Mouse (Mus musculus) forebrain, embryonic 15.5 days (tissue): ENCODE measurements around the gene Fer. TPM values are rescaled to one million over a fixed set of nuclear protein-coding genes. Genes with fewer than 3 reads are reported as not detected.

ENCODE experiments used
- ATAC-seq: fragments of 200-750 bp; cut with Nextera tagmentation; replicated peaks from 2 replicates; pipeline ENCODE4 v1.8.0; 2017; ENCODE audit warnings: mild to moderate bottlenecking, moderate TSS enrichment, moderate library complexity
- H3K27ac ChIP-seq: fragments of 300-500 bp; sonication (generic); replicated peaks from 2 replicates; pipeline ENCODE4 v1.5.1; 2015; ENCODE audit warnings: mild to moderate bottlenecking, inconsistent platforms
- H3K27me3 ChIP-seq: fragments of 300-500 bp; sonication (generic); 2 replicates; pipeline ENCODE4 v1.6.1; 2015; ENCODE audit warnings: inconsistent platforms
- H3K36me3 ChIP-seq: fragments of 300-500 bp; sonication (generic); 2 replicates; pipeline ENCODE4 v1.6.1; 2015; ENCODE audit warnings: mild to moderate bottlenecking, inconsistent platforms
- H3K4me1 ChIP-seq: fragments of 300-500 bp; sonication (generic); 2 replicates; pipeline ENCODE4 v1.6.1; 2015; ENCODE audit warnings: inconsistent platforms
- H3K4me2 ChIP-seq: fragments of 300-500 bp; sonication (generic); replicated peaks from 2 replicates; pipeline ENCODE4 v1.6.1; 2015; ENCODE audit warnings: mild to moderate bottlenecking, inconsistent platforms
- H3K4me3 ChIP-seq: fragments of 300-500 bp; sonication (generic); 2 replicates; pipeline ENCODE4 v1.5.1; 2015; ENCODE audit warnings: mild to moderate bottlenecking, inconsistent platforms
- H3K9ac ChIP-seq: fragments of 300-500 bp; sonication (generic); replicated peaks from 2 replicates; pipeline ENCODE4 v1.6.1; 2015; ENCODE audit warnings: mild to moderate bottlenecking, inconsistent platforms
- H3K9me3 ChIP-seq: fragments of 300-500 bp; sonication (generic); 2 replicates; pipeline ENCODE4 v1.6.1; 2016; ENCODE audit warnings: inconsistent platforms
- WGBS: fragments of 180-500 bp; shearing (Covaris S2); methylation state at CpG from one replicate; pipeline ENCODE4 v1.1.7; 2015; ENCODE audit warnings: mixed read lengths; 5-methylcytosine and 5-hydroxymethylcytosine counted together
- polyA plus RNA-seq: library from polyadenylated mRNA; unstranded; fragments of >200 nt; fragmentation: Nextera tagmentation; extraction: Ambion mirVana; gene quantifications from 2 replicates; pipeline ENCODE4 v1.2.1, GENCODE M21; 2015

The Fer gene
- polyA plus RNA-seq, 1 experiment from 2014 or later, result 33.7 TPM

GRCm38 (mm10) chr17:63880009-63880408 lies 17.1 kb downstream of the Fer start:
- H3K9ac ChIP-seq, result no peak overlapping the region
- no peaks in the 10 kb centered on the region for H3K4me1 ChIP-seq
- WGBS, result 86% methylated on average over 4 of the region's 4 CpGs
- no peaks in the 10 kb centered on the region for H3K36me3 ChIP-seq
- H3K27ac ChIP-seq, result no peak overlapping the region
- ATAC-seq, result no peak
- H3K4me3 ChIP-seq, result no peak overlapping the region
- no peak overlapping the region for H3K4me2 ChIP-seq
- H3K27me3 ChIP-seq, result no peaks in the 10 kb centered on the region
- no peaks in the 10 kb centered on the region for H3K9me3 ChIP-seq

GRCm38 (mm10) chr17:63886988-63887387 lies 24.1 kb downstream of the Fer start:
- H3K4me3 ChIP-seq, result no peak overlapping the region
- no peak for ATAC-seq

GRCm38 (mm10) chr17:63890611-63891010 lies 27.7 kb downstream of the Fer start:
- no peak overlapping the region for H3K4me3 ChIP-seq
- no peak overlapping the region for H3K9ac ChIP-seq
- H3K27ac ChIP-seq, result no peak overlapping the region
- H3K27me3 ChIP-seq, result no peaks in the 10 kb centered on the region
- H3K4me1 ChIP-seq, result no peaks in the 10 kb centered on the region
- H3K36me3 ChIP-seq, result no peaks in the 10 kb centered on the region
- no peaks in the 10 kb centered on the region for H3K9me3 ChIP-seq
- no peak overlapping the region for H3K4me2 ChIP-seq
- ATAC-seq, result no peak

More at GRCm38 (mm10) chr17:63886988-63887387, 24.1 kb downstream of the Fer start:
- H3K9me3 ChIP-seq, result no peaks in the 10 kb centered on the region
- no peak overlapping the region for H3K27ac ChIP-seq
- no peaks in the 10 kb centered on the region for H3K4me1 ChIP-seq
- WGBS, result 95% methylated on average over 2 of the region's 2 CpGs
- H3K27me3 ChIP-seq, result no peaks in the 10 kb centered on the region
- H3K9ac ChIP-seq, result no peak overlapping the region
- H3K4me2 ChIP-seq, result no peak overlapping the region
- no peaks in the 10 kb centered on the region for H3K36me3 ChIP-seq

GRCm38 (mm10) chr17:63895829-63896228 lies 33.0 kb downstream of the Fer start:
- H3K4me1 ChIP-seq, result no peaks in the 10 kb centered on the region
- H3K9ac ChIP-seq, result no peak overlapping the region
- ATAC-seq, result no peak

GRCm38 (mm10) chr17:63897050-63897449 lies 34.2 kb downstream of the Fer start:
- Histone ChIP-seq H3K4me2 (no peak overlapping the region), H3K27me3 (no peaks in the 10 kb centered on the region), H3K4me1 (no peaks in the 10 kb centered on the region), H3K9me3 (no peaks in the 10 kb centered on the region), H3K9ac (no peak overlapping the region), H3K4me3 (no peak overlapping the region), H3K36me3 (peaks cover 6% of the 10 kb centered on the region; the same call in 1 of the 2 replicates), H3K27ac (no peak overlapping the region)
- ATAC-seq, result no peak
- 63% methylated on average over 7 of the region's 7 CpGs for WGBS

More at GRCm38 (mm10) chr17:63895829-63896228, 33.0 kb downstream of the Fer start:
- WGBS, result 88% methylated on average over 3 of the region's 3 CpGs
- no peak overlapping the region for H3K4me2 ChIP-seq
- peaks cover 6% of the 10 kb centered on the region; the same call in 1 of the 2 replicates for H3K36me3 ChIP-seq
- no peaks in the 10 kb centered on the region for H3K27me3 ChIP-seq
- H3K4me3 ChIP-seq, result no peak overlapping the region
- no peak overlapping the region for H3K27ac ChIP-seq
- no peaks in the 10 kb centered on the region for H3K9me3 ChIP-seq

GRCm38 (mm10) chr17:63909297-63909696 lies 46.4 kb downstream of the Fer start:
- 94% methylated on average over 4 of the region's 4 CpGs for WGBS
- H3K27me3 ChIP-seq, result no peaks in the 10 kb centered on the region
- H3K9me3 ChIP-seq, result 0 out of 2 replicates have a peak, but pooled peaks cover 4% of the 10 kb centered on the region
- 0 out of 2 replicates have a peak, but pooled peaks cover 2% of the 10 kb centered on the region for H3K36me3 ChIP-seq
- no peak overlapping the region for H3K27ac ChIP-seq
- no peaks in the 10 kb centered on the region for H3K4me1 ChIP-seq
- no peak overlapping the region for H3K9ac ChIP-seq
- no peak for ATAC-seq
- H3K4me2 ChIP-seq, result no peak overlapping the region
- no peak overlapping the region for H3K4me3 ChIP-seq

GRCm38 (mm10) chr17:63921601-63922203 lies 58.8 kb downstream of the Fer start:
- no peak for ATAC-seq
- Histone ChIP-seq H3K4me2 (no peak overlapping the region), H3K9me3 (no peaks in the 10 kb centered on the region), H3K36me3 (no peaks in the 10 kb centered on the region), H3K27me3 (no peaks in the 10 kb centered on the region), H3K4me3 (no peak overlapping the region), H3K4me1 (0 out of 2 replicates have a peak, but pooled peaks cover 2% of the 10 kb centered on the region), H3K27ac (no peak overlapping the region), H3K9ac (no peak overlapping the region)
- WGBS, result 77% methylated on average over 6 of the region's 6 CpGs

- ATAC-seq, result no peak
- H3K36me3 ChIP-seq, result no peaks in the 10 kb centered on the region
- 75% methylated on average over 3 of the region's 3 CpGs for WGBS
- H3K9me3 ChIP-seq, result no peaks in the 10 kb centered on the region
- 0 out of 2 replicates have a peak, but pooled peaks cover 2% of the 10 kb centered on the region for H3K4me1 ChIP-seq
- H3K27ac ChIP-seq, result no peak overlapping the region
- no peak overlapping the region for H3K4me2 ChIP-seq
- H3K27me3 ChIP-seq, result no peaks in the 10 kb centered on the region
- H3K4me3 ChIP-seq, result no peak overlapping the region
- H3K9ac ChIP-seq, result no peak overlapping the region
Observed at GRCm38 (mm10) chr17:63925581-63925980, 62.7 kb downstream of the Fer start.

GRCm38 (mm10) chr17:63930634-63931033 lies 67.8 kb downstream of the Fer start:
- Histone ChIP-seq H3K4me1 (0 out of 2 replicates have a peak, but pooled peaks cover under 1% of the 10 kb centered on the region), H3K9me3 (no peaks in the 10 kb centered on the region), H3K4me2 (no peak overlapping the region), H3K27ac (no peak overlapping the region), H3K9ac (no peak overlapping the region), H3K36me3 (peaks cover 4% of the 10 kb centered on the region; the same call in 1 of the 2 replicates), H3K4me3 (no peak overlapping the region), H3K27me3 (no peaks in the 10 kb centered on the region)
- WGBS, result 75% methylated on average over 4 of the region's 4 CpGs
- no peak for ATAC-seq

- Histone ChIP-seq H3K4me3 (no peak overlapping the region), H3K27me3 (no peaks in the 10 kb centered on the region), H3K9me3 (no peaks in the 10 kb centered on the region), H3K9ac (no peak overlapping the region), H3K36me3 (peaks cover 4% of the 10 kb centered on the region; the same call in 1 of the 2 replicates), H3K4me2 (no peak overlapping the region), H3K4me1 (no peaks in the 10 kb centered on the region), H3K27ac (no peak overlapping the region)
- WGBS, result 75% methylated on average over 1 of the region's 1 CpGs
- ATAC-seq, result no peak
Observed at GRCm38 (mm10) chr17:63931556-63931955, 68.7 kb downstream of the Fer start.

GRCm38 (mm10) chr17:63935408-63935807 lies 72.5 kb downstream of the Fer start:
- Histone ChIP-seq H3K9me3 (no peaks in the 10 kb centered on the region), H3K4me2 (no peak overlapping the region), H3K27me3 (no peaks in the 10 kb centered on the region), H3K4me1 (no peaks in the 10 kb centered on the region), H3K4me3 (no peak overlapping the region), H3K36me3 (peaks cover 4% of the 10 kb centered on the region; the same call in 1 of the 2 replicates), H3K9ac (no peak overlapping the region), H3K27ac (no peak overlapping the region)
- ATAC-seq, result no peak
- 93% methylated on average over 2 of the region's 2 CpGs for WGBS

GRCm38 (mm10) chr17:63937886-63938285 lies 75.0 kb downstream of the Fer start:
- Histone ChIP-seq H3K9ac (no peak overlapping the region), H3K36me3 (peaks cover 4% of the 10 kb centered on the region; the same call in 1 of the 2 replicates), H3K27ac (no peak overlapping the region), H3K9me3 (no peaks in the 10 kb centered on the region), H3K4me2 (no peak overlapping the region), H3K4me3 (no peak overlapping the region), H3K27me3 (no peaks in the 10 kb centered on the region), H3K4me1 (no peaks in the 10 kb centered on the region)
- ATAC-seq, result 0 out of 2 replicates have a peak, but pooled peaks have one; percentile 23
- WGBS, result 57% methylated on average over 18 of the region's 18 CpGs

- Histone ChIP-seq H3K4me2 (no peak overlapping the region), H3K9ac (no peak overlapping the region), H3K9me3 (no peaks in the 10 kb centered on the region), H3K27ac (no peak overlapping the region), H3K27me3 (no peaks in the 10 kb centered on the region), H3K4me3 (no peak overlapping the region), H3K4me1 (no peaks in the 10 kb centered on the region), H3K36me3 (no peaks in the 10 kb centered on the region)
- ATAC-seq, result no peak
- 93% methylated on average over 2 of the region's 2 CpGs for WGBS
Observed at GRCm38 (mm10) chr17:63946772-63947171, 83.9 kb downstream of the Fer start.
